Mouse (Mus musculus): ENCODE results near the gene Slc25a26. TPM values are rescaled to one million over a fixed set of nuclear protein-coding genes. Genes with fewer than 3 reads are reported as not detected.

Gene Slc25a26
- polyA plus RNA-seq, 1 experiment: not detected

DNA sequence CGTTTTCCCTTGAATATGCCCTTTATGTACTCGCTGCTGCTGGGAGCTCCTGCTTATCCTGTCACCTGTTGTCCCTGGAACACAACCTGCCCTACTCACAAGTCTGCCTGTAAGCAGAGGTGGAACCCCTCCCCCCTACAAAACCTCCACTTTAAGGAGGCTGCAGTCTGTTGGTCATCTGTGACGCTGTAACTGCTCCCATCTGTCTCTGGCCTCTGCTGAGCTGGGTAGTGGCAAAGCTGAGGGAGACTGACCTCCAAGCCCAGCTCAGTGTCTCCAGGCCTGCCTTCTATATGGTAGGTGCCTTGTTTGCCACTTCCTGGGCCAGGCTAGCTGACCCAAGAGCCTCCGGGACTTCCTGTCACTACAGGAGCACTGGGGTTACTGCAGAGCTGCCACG is 101.7 kb downstream of the Slc25a26 start:
- H3K4me3 ChIP-seq (ENCODE audit: insufficient read depth, low read depth, low read length): no peak overlapping the region
- H3K27ac ChIP-seq (ENCODE audit: insufficient read depth, low read depth, low read length): no peak overlapping the region
- TF ChIP-seq CTCF (IDR thresholded peaks at IDR 0.05; ENCODE audit: insufficient read depth, low read depth, low read length) (no peak), POLR2A (IDR thresholded peaks at IDR 0.05; ENCODE audit: insufficient read depth, low read depth, low read length) (no peak)
- peaks cover 20% of the 10 kb centered on the region for H3K4me1 ChIP-seq (ENCODE audit: control insufficient read depth, insufficient read depth, low read length)
- WGBS: 79% methylated on average over 5 of the region's 5 CpGs

DNA sequence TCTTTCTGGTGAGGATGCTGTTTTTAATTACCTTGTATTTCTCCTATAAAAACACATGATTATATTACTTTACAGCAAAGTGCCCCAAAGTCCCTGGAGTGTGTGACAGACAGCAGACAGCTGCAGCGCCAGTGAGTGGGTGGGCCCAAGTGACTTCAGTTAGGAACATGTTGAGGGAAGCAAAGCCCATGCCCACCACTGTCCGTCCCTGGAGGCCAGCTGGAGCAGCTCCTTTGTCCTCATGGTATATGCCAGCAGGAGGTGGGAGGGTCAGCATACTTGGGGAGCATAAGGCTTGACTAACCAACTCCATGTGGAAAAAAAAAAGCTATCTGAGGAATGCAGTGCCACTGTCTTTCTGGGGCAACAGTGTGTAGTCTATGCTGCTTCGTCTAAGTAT is 103.9 kb downstream of the Slc25a26 start:
- Histone ChIP-seq H3K27ac (ENCODE audit: insufficient read depth, low read depth, low read length) (no peak overlapping the region), H3K4me1 (ENCODE audit: control insufficient read depth, insufficient read depth, low read length) (peaks cover 20% of the 10 kb centered on the region), H3K4me3 (ENCODE audit: insufficient read depth, low read depth, low read length) (no peak overlapping the region)
- WGBS: 54% methylated on average over 3 of the region's 3 CpGs
- TF ChIP-seq CTCF (IDR thresholded peaks at IDR 0.05; ENCODE audit: insufficient read depth, low read depth, low read length): no peak
- no peak for TF ChIP-seq POLR2A (IDR thresholded peaks at IDR 0.05; ENCODE audit: insufficient read depth, low read depth, low read length)

DNA sequence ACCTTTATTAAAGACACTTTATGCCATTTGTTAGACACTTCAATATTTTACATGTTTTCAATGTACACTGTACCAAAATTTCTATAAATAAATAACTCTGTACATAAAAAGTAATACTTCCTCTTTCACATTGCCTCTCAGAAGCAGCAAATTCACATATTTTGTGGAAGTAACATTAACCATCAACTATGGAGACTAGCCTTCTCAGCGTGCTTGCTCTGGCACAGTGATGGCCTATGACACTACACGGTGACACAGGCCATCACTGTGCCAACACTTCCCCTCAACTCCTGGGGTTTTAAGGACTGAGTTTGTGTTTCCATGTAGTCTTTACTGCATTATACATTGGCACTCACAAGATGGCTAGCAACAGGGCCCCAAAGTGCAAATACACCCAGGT is 104.4 kb downstream of the Slc25a26 start:
- Histone ChIP-seq H3K27ac (ENCODE audit: insufficient read depth, low read depth, low read length) (no peak overlapping the region), H3K4me3 (ENCODE audit: insufficient read depth, low read depth, low read length) (no peak overlapping the region), H3K4me1 (ENCODE audit: control insufficient read depth, insufficient read depth, low read length) (peaks cover 20% of the 10 kb centered on the region)
- WGBS: 90% methylated on average over 2 of the region's 2 CpGs
- TF ChIP-seq POLR2A (IDR thresholded peaks at IDR 0.05; ENCODE audit: insufficient read depth, low read depth, low read length): no peak

DNA sequence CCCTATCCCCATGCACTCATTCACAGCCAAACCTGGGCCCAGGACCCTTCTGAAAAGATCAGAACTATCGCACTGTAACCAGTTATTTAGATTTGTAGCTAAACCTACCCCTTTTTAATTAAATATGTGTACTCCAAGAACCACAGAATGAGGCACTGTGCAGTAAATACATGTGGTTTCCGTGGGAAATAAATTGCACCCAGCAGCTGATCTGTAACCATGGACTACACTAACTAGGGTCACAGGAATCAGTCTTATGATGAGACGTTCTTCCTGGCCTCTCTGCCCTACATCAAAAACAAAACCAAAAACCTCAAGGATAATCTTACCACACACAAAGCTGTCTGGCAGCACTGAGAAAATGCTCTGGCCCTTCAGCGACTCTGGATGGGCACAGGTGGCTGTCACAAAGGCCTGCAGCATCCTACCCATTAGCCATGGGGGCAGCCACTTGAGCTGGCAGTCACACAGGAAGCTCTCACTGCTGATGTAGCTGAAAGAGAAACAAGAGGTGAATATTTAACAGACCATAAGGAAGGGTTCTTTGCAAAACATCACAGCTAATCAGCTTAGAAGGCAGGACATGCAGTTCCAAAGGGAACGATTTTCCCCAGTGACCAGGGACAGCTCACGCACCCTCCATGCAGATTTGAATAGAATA is 113.2 kb downstream of the Slc25a26 start:
- TF ChIP-seq POLR2A (IDR thresholded peaks at IDR 0.05; ENCODE audit: insufficient read depth, low read depth, low read length): no peak
- TF ChIP-seq CTCF (IDR thresholded peaks at IDR 0.05; ENCODE audit: insufficient read depth, low read depth, low read length): no peak
- H3K27ac ChIP-seq (ENCODE audit: insufficient read depth, low read depth, low read length): no peak overlapping the region
- H3K4me3 ChIP-seq (ENCODE audit: insufficient read depth, low read depth, low read length): no peak overlapping the region
- H3K4me1 ChIP-seq (ENCODE audit: control insufficient read depth, insufficient read depth, low read length): peaks cover 6% of the 10 kb centered on the region
- WGBS: 50% methylated on average over 6 of the region's 6 CpGs

DNA sequence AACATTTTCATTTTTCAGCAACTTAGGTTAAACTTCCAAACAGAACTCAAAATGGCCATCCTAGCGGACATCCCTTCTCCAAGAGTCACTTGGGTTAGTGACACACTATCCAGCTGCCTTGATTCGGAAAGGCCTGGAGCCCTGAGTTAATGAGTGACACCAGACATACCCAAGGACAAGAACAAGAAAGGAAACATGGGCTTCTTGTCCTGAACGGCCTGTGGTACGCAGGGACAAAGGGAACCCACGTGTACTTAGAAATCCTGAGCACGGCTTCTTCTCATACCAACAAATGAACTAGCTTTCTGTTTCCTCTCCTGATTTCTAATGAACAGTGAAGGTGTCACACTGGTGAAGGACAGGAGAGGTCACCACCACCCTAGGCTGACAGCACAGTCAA is 114.2 kb downstream of the Slc25a26 start:
- H3K4me3 ChIP-seq (ENCODE audit: insufficient read depth, low read depth, low read length): no peak overlapping the region
- no peak overlapping the region for H3K27ac ChIP-seq (ENCODE audit: insufficient read depth, low read depth, low read length)
- no peaks in the 10 kb centered on the region for H3K4me1 ChIP-seq (ENCODE audit: control insufficient read depth, insufficient read depth, low read length)
- TF ChIP-seq POLR2A (IDR thresholded peaks at IDR 0.05; ENCODE audit: insufficient read depth, low read depth, low read length) (no peak), CTCF (IDR thresholded peaks at IDR 0.05; ENCODE audit: insufficient read depth, low read depth, low read length) (no peak)
- 88% methylated on average over 6 of the region's 6 CpGs for WGBS

DNA sequence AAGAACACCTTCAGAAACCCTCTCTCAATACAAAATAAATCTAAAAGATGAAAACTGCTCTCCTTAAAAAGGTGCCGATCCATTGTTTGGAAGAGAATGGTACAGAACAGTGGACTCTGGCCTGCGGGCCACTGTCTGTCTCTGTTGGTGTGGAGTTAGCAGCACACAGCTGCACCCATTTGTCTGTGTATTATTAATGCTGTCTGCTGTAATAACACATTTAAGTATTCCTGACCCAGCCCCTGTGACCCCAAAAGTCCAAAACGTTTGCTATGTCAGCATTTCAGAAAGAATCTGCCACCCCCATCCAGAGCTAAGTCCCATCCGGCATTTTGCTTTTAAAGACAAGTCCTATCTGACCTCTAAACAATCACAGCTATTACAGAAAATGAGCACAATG is 115.8 kb downstream of the Slc25a26 start:
- WGBS: 82% methylated on average over 4 of the region's 4 CpGs
- TF ChIP-seq POLR2A (IDR thresholded peaks at IDR 0.05; ENCODE audit: insufficient read depth, low read depth, low read length): no peak
- TF ChIP-seq CTCF (IDR thresholded peaks at IDR 0.05; ENCODE audit: insufficient read depth, low read depth, low read length): no peak

DNA sequence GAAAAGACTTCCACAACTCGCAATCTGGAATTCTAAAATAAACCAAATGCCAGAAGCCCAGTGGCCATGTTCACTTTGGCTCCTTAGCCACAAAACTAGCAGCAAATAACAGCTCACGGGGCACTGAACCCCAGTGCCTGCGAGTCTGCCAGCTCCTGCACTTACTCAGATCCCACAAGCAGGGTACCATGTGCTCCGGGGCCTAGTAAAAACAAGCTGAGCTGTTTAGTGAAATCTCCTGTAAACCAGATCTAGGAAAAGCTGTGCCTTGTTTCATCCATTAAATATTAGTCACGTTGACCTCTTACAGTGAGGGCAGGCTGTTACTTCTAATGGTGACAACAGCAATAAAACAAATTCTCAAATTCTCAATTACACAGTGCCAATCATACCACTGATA is 118.5 kb downstream of the Slc25a26 start:
- Histone ChIP-seq H3K27ac (ENCODE audit: insufficient read depth, low read depth, low read length) (no peak overlapping the region), H3K4me3 (ENCODE audit: insufficient read depth, low read depth, low read length) (no peak overlapping the region), H3K4me1 (ENCODE audit: control insufficient read depth, insufficient read depth, low read length) (peaks cover 6% of the 10 kb centered on the region; the same call in 1 of the 2 replicates)
- WGBS: 77% methylated on average over 5 of the region's 5 CpGs
- TF ChIP-seq CTCF (IDR thresholded peaks at IDR 0.05; ENCODE audit: insufficient read depth, low read depth, low read length): no peak
- no peak for TF ChIP-seq POLR2A (IDR thresholded peaks at IDR 0.05; ENCODE audit: insufficient read depth, low read depth, low read length)

More for the DNA sequence above, 115.8 kb downstream of the Slc25a26 start:
- Histone ChIP-seq H3K4me3 (ENCODE audit: insufficient read depth, low read depth, low read length) (no peak overlapping the region), H3K4me1 (ENCODE audit: control insufficient read depth, insufficient read depth, low read length) (peaks cover 6% of the 10 kb centered on the region; the same call in 1 of the 2 replicates), H3K27ac (ENCODE audit: insufficient read depth, low read depth, low read length) (no peak overlapping the region)

DNA sequence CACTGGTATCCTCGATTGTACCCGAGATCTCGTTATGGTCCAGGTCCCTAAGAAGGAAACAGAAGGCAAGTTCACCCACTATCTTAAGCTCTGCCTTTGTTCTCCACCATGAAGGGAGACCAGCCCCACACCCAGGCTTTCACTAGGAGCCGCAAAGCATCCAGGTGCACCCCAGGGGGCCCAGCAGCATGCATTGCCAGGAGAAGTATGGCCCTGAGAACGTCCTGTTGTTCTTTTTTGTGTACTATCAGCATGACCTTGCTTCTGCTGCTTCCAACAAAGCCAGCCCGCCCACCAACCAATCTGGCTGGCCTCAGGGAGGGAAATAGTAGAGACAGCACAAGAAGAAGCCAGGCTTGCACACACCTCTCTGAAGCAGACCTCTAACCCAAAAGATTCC is 120.2 kb downstream of the Slc25a26 start:
- 74% methylated on average over 6 of the region's 6 CpGs for WGBS
- Histone ChIP-seq H3K4me3 (ENCODE audit: insufficient read depth, low read depth, low read length) (no peak overlapping the region), H3K4me1 (ENCODE audit: control insufficient read depth, insufficient read depth, low read length) (peaks cover 9% of the 10 kb centered on the region; the same call in 1 of the 2 replicates), H3K27ac (ENCODE audit: insufficient read depth, low read depth, low read length) (no peak overlapping the region)
- no peak for TF ChIP-seq CTCF (IDR thresholded peaks at IDR 0.05; ENCODE audit: insufficient read depth, low read depth, low read length)
- no peak for TF ChIP-seq POLR2A (IDR thresholded peaks at IDR 0.05; ENCODE audit: insufficient read depth, low read depth, low read length)

DNA sequence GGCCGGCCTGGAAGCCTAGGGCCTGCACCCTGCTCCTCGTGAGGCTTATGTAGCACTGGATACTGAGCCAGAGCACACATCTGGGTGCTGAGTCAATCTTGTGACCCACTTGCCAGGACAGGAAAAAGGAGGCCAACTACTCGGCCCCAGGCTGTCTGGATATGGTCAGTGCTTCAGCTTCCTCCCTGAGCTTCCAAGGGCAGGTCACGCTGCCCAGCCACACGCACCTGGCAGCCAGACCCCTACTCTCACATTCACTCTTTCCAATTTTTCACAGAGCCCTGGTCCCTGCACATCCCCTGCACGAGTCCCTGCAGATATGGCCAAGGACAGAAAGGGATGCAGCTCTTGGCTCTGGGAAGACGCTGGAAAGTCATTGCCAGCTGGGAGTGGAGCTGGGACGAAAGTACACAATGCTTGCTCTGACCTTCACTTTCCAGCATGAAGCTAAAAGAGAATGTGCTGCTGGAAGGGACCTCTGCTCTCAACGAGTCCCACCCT is 120.7 kb downstream of the Slc25a26 start:
- Histone ChIP-seq H3K4me1 (ENCODE audit: control insufficient read depth, insufficient read depth, low read length) (peaks cover 11% of the 10 kb centered on the region), H3K4me3 (ENCODE audit: insufficient read depth, low read depth, low read length) (no peak overlapping the region), H3K27ac (ENCODE audit: insufficient read depth, low read depth, low read length) (no peak overlapping the region)
- 77% methylated on average over 9 of the region's 9 CpGs for WGBS
- TF ChIP-seq CTCF (IDR thresholded peaks at IDR 0.05; ENCODE audit: insufficient read depth, low read depth, low read length) (no peak), POLR2A (IDR thresholded peaks at IDR 0.05; ENCODE audit: insufficient read depth, low read depth, low read length) (no peak)
